Mouse (Mus musculus): ENCODE measurements around the gene Psenen.

GRCm38 (mm10) chr7:30567555-30567954 is 4.1 kb upstream of the Psenen start:
- TF ChIP-seq EP300 (IDR thresholded peaks at IDR 0.05; ENCODE audit: low read depth) (no peak), CTCF (IDR thresholded peaks at IDR 0.05; ENCODE audit: low read depth) (no peak)

Data from liver, embryonic 14.5 days (tissue).